Mouse (Mus musculus) mature B cell (primary cell): ENCODE measurements around the gene Ywhah.
"Not testable (repeated sequence)": the region's sequence is repeated elsewhere in the genome, so short reads cannot be mapped to it uniquely, and the experiment has no call there.

Source experiments
- in situ Hi-C: fragments of 300-500 bp; cut with MboI; formaldehyde crosslinking; loops from 2 replicates; pipeline ENCODE4 v1.14.3; 2019

Ywhah gene

DNA sequence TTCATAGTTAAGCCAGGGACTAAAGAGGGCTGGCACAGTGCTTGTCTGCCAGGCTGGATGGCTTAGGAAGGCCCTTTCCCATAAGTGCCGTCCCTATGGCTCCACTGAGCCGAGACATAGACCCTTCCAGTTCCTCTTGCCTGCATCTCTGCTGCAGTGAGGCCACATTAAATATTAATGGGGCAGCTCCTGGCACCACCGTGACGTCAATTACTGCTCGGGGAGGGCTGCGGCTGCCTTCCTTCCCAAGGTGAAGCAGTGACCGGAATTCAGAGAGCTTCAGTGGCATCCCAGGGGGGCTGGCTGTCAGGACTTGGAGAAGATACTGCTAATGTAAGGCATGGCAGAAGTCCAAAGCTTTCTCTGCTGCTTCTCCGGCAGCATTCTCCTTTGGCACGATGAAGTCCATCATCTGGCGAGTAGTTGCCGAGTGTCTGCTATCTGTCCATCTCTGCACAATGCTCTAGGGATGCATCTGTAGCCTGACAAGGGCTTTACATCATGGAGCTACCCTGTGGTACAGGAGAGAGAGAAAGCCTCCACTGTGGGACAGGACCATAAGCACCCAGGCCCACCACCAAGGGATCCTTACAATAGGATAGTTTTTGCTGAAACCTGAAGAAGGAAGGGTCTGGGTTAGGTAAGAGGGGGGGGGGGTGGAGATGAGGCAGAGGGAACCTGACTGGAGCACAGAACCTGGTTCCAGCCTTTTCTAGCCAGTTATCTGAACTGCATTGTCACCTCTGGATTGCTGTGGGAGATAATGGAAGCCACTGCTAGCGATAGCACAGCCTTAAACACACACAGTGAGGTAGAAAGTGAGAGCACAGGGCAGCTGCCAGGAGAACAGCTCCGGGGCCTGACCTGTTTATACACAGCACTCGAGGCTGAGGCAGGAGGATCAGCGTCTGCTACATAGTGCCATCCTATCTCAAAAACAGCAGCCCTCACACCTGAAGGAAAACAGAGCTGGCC is 7.2 kb upstream of the Ywhah start:
- in situ Hi-C loops, result no loop called here

DNA sequence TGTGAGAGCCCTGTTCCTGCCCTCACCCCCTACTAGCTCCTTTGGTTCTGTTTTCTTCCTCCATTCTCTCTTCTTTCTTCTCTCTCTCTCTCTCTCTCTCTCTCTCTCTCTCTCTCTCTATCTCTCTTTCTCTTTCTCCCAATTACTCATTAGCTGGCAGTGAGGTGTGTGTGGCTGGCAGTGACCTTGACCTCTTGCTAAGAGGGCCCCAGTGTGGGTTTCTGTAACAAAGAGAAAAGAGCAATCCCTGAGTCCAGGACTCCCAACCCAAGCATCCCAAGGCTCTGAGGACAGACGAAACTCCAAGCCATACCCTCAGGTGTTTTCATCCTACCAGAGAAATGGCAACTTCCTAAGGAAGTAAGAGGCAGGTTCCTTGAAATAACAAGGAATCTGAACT is 4.5 kb upstream of the Ywhah start:
- in situ Hi-C loops, result no loop called here

- in situ Hi-C loops, result no loop called here
These were observed 3.0 kb upstream of the Ywhah start for GRCm38 (mm10) chr5:33015579-33015978.

GRCm38 (mm10) chr5:33018189-33018560 is 441 bp upstream of the Ywhah start:
- in situ Hi-C loops, result no loop called here

DNA sequence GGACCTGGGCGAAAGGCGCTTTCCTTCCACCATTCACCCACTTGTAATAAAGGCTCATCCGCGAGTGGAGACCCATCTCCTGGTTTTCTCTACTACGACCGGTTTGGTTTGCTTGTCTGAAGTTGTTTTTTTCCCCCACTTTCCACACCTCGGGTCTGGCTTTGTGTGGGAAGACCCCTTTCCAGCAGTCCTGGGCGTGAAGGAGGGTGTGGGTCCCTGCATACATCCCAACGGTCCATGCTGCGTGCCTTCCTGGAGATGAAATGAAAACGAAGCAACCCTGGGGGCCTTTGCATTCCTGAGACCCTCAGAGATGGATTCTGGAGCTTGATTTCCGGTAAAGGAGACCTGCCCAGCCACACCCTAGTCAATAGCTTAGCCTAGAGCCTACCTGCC is 808 bp downstream of the Ywhah start:
- in situ Hi-C loops, result no loop called here

- in situ Hi-C loops, result loop anchor here (10.0 kb wide), 1 partner anchor 87 kb away; no protein-coding TSS in a partner anchor
These were observed 3.0 kb downstream of the Ywhah start for GRCm38 (mm10) chr5:33021622-33022021.

DNA sequence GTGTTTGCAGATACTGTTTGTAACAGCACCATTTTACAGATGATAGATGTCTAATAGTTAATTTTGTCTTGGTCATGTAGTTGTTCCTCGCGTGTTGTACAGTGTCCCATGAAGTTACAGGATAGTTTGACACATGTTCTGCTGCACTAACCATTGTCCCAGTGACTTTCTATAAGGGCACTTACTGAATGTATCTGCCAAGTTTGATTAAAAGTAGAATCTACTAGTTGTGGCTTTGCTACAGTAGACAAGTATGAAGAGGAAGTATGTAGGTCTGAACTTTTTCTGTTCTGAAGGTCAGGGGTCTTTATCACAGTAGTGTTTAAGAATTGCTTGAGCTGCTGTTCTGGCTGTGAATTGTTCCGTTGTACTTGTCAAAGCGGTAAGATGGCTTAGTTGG is 4.7 kb downstream of the Ywhah start:
- in situ Hi-C loops, result loop anchor here (10.0 kb wide), 1 partner anchor 89 kb away; no protein-coding TSS in a partner anchor

GRCm38 (mm10) chr5:33024474-33024873 is 5.9 kb downstream of the Ywhah start:
- in situ Hi-C loops, result loop anchor here (10.0 kb wide), 1 partner anchor 90 kb away; no protein-coding TSS in a partner anchor

GRCm38 (mm10) chr5:33028656-33029055 is 10.0 kb downstream of the Ywhah start:
- in situ Hi-C loops, result loop anchor here (10.0 kb wide), 1 partner anchor 94 kb away; no protein-coding TSS in a partner anchor

DNA sequence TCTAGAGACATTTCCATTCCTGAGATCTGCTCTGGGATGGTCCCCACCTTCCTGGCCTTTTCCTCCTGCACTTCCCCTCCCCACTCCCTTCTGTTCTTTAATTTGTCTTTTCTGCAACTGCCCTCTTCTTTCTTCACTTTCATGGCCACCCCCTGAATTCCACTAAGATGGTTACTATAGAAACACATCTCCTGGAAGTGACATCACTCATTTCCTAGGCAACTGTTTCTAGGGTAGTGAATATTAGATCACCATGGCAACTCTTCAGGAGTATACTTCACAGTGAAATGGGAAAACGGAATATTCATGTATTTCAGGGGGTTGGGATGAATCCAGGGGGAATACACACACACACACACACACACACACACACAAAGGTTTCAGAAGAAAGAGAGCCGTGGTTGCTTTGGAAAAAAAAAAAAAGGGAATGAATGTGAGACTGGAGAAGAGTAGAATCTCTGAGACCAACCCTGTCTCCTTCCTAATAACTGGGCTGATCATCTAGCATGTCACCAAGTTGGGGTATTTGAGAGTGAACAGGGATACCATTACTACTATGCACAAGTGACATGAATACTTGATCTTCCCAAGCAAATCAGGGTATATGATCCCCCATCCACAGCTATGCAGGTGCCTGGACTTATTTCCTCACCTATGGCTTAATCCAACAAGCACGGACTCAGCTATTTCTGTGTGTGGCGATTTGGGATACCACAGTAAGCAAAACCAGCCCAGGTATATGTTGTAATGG is 12.0 kb downstream of the Ywhah start:
- in situ Hi-C loops, result no loop called here

GRCm38 (mm10) chr5:33032036-33032773 is 13.6 kb downstream of the Ywhah start:
- in situ Hi-C loops, result no loop called here

- in situ Hi-C loops, result no loop called here
These were observed 14.5 kb downstream of the Ywhah start for GRCm38 (mm10) chr5:33033121-33033520.

GRCm38 (mm10) chr5:33033633-33034032 is 15.0 kb downstream of the Ywhah start:
- in situ Hi-C loops, result not testable (repeated sequence)

GRCm38 (mm10) chr5:33034100-33034499 is 15.5 kb downstream of the Ywhah start:
- in situ Hi-C loops, result no loop called here

- in situ Hi-C loops, result no loop called here
These were observed 16.3 kb downstream of the Ywhah start for GRCm38 (mm10) chr5:33034916-33035315.

- in situ Hi-C loops, result no loop called here
These were observed 20.3 kb downstream of the Ywhah start for GRCm38 (mm10) chr5:33038656-33039509.

GRCm38 (mm10) chr5:33039510-33039911 is 20.9 kb downstream of the Ywhah start:
- in situ Hi-C loops, result no loop called here

DNA sequence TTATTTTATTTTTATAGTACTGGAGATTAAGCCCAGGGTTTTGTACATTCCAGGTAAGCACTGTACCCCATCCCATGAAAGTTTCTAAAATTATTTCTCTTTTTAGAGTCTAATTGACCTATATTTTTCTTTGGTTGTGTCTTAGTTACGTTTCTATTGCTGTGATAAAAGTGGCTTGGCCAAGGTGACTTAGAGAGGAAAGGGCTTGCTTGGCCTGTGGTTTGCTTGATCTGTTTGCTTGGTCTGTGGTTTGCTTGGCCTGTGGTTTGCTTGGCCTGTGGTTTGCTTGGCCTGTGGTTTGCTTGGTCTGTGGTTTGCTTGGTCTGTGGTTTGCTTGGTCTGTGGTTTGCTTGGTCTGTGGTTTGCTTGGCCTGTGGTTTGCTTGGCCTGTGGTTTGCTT is 22.1 kb downstream of the Ywhah start:
- in situ Hi-C loops, result not testable (repeated sequence)

DNA sequence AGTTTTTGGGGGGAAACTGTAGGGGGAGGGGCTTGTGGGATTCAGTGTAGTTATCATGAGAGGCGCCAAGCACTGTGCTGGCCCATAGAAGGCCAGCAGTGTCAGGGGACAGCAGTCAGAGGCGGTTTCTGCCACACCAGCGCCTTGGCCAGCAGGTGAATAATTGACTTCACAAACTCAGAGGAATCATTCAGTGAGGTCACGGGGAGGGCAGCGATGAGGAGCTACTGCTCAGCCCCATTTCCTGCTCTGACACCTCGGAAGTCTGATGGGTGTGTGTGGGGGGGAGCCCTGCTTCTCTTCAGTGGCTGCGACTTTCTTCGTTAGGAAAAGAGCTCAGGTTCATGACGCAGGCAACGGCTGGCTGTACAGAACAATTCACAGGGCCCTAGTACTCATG is 24.8 kb downstream of the Ywhah start:
- in situ Hi-C loops, result no loop called here

- in situ Hi-C loops, result no loop called here
These were observed 26.2 kb downstream of the Ywhah start for GRCm38 (mm10) chr5:33044636-33045315.
